Mouse (Mus musculus) limb, embryonic 12.5 days (tissue): ENCODE results near the gene Zfp933. TPM values are rescaled to one million over a fixed set of nuclear protein-coding genes. Genes with fewer than 3 reads are reported as not detected.
"Not testable (repeated sequence)": the region's sequence is repeated elsewhere in the genome, so short reads cannot be mapped to it uniquely, and the experiment has no call there.

Experiments
- ATAC-seq: fragments of 200-750 bp; cut with Nextera tagmentation; 2 replicates; pipeline ENCODE4 v1.8.0; 2017; ENCODE audit warnings: low read depth, moderate TSS enrichment; ENCODE audit not compliant: insufficient number of reproducible peaks, insufficient read depth, low FRiP score, low TSS enrichment
- H3K27ac ChIP-seq: fragments of 300-500 bp; sonication (generic); 2 replicates; pipeline ENCODE4 v1.5.1; 2016; ENCODE audit warnings: mild to moderate bottlenecking, moderate library complexity
- H3K27me3 ChIP-seq: fragments of 300-500 bp; sonication (generic); 2 replicates; pipeline ENCODE4 v1.6.1; 2016; ENCODE audit warnings: mild to moderate bottlenecking, moderate library complexity
- H3K36me3 ChIP-seq: fragments of 300-500 bp; sonication (generic); 2 replicates; pipeline ENCODE4 v1.6.1; 2016; ENCODE audit warnings: mild to moderate bottlenecking, moderate library complexity
- H3K4me1 ChIP-seq: fragments of 300-500 bp; sonication (generic); replicated peaks from 2 replicates; pipeline ENCODE4 v1.6.1; 2016
- H3K4me2 ChIP-seq: fragments of 300-500 bp; sonication (generic); 2 replicates; pipeline ENCODE4 v1.6.1; 2016; ENCODE audit warnings: mild to moderate bottlenecking, moderate library complexity
- H3K4me3 ChIP-seq: fragments of 300-500 bp; sonication (generic); replicated peaks from 2 replicates; pipeline ENCODE4 v1.5.1; 2016; ENCODE audit warnings: mild to moderate bottlenecking
- H3K9ac ChIP-seq: fragments of 300-500 bp; sonication (generic); replicated peaks from 2 replicates; pipeline ENCODE4 v1.6.1; 2016; ENCODE audit warnings: mild to moderate bottlenecking, moderate library complexity
- H3K9me3 ChIP-seq: fragments of 300-500 bp; sonication (generic); 2 replicates; pipeline ENCODE4 v1.6.1; 2016; ENCODE audit warnings: mild to moderate bottlenecking, moderate library complexity
- WGBS: fragments of 180-500 bp; shearing (Covaris S2); methylation state at CpG from one replicate; pipeline ENCODE4 v1.1.7; 2016; 5-methylcytosine and 5-hydroxymethylcytosine counted together
- polyA plus RNA-seq: library from polyadenylated mRNA; unstranded; fragments of >200 nt; fragmentation: Nextera tagmentation; extraction: Ambion mirVana; gene quantifications from 2 replicates; pipeline ENCODE4 v1.2.1, GENCODE M21; 2016

The Zfp933 gene
- polyA plus RNA-seq, 1 experiment from 2014 or later: 6.1 TPM

DNA sequence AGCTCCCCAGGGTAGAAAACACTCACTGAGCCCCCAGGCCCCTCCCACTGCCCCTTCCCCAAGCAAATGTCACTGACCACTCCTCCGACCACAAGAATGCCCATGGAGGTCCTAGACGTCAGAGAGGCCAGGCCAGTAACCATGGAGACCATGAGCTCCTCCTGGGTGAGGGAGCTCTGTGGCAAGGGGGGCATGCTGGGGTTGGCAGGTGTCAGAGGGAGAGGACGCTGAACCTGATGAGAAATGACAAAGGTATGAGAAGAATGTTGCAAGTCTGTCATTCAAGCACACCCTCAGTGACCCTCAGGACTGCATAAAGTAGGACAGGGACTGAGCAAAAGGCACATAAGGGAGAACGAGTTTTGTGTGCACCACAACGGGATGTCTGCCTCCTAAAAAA is 31.7 kb upstream of the Zfp933 start:
- Histone ChIP-seq H3K27me3 (no peaks in the 10 kb centered on the region), H3K36me3 (peaks cover 94% of the 10 kb centered on the region), H3K4me2 (no peak overlapping the region), H3K4me1 (no peaks in the 10 kb centered on the region), H3K9me3 (no peaks in the 10 kb centered on the region), H3K4me3 (no peak overlapping the region), H3K27ac (no peak overlapping the region), H3K9ac (no peak overlapping the region)
- ATAC-seq: no peak
- WGBS: 71% methylated on average over 5 of the region's 5 CpGs

DNA sequence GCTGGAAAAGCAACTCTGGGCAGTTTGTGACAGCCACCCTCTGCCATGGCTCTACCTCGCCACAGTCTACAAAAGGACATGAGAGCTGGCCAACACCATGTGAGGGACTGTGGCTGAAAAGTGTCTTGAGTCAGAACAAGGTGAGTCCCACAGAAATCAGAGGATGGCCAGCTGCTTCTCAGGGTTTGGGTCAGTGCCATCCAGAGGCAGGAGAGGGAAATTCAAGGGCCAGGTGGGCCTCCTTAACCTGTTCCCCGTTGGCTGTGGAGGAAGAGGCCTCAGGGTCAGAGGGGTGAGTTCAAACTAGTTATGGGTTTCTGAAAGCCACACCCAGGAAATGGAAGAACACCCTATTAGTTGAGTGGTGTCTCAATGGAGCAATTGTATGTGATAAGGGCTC is 31.3 kb upstream of the Zfp933 start:
- Histone ChIP-seq H3K4me1 (no peaks in the 10 kb centered on the region), H3K9ac (no peak overlapping the region), H3K4me3 (no peak overlapping the region), H3K4me2 (no peak overlapping the region), H3K27ac (no peak overlapping the region), H3K36me3 (peaks cover 94% of the 10 kb centered on the region), H3K9me3 (no peaks in the 10 kb centered on the region), H3K27me3 (no peaks in the 10 kb centered on the region)
- no peak for ATAC-seq
- WGBS: 73% methylated on average over 2 of the region's 2 CpGs

DNA sequence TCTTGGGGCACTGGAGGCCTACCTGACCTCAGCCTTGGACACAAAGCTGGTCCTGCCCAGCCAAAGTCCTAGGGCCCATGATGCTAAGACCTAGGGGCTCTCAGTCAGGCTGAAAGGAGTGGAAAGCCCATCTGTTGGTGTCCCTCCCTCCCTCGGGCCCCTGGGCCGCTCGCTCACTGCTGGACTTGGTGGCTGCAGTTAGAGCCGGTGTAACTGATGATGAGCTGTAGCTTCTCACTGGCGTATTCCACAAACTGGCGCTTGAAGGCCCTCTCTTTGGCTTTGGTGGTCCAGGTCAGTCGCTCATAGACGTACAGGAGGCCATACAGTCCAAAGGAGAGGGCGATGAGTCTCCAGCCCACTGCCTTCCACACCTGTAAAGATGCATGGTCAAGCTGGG is 30.4 kb upstream of the Zfp933 start:
- Histone ChIP-seq H3K27me3 (no peaks in the 10 kb centered on the region), H3K27ac (no peak overlapping the region), H3K4me3 (no peak overlapping the region), H3K4me2 (no peak overlapping the region), H3K36me3 (peaks cover 95% of the 10 kb centered on the region), H3K9ac (no peak overlapping the region), H3K4me1 (no peaks in the 10 kb centered on the region), H3K9me3 (no peaks in the 10 kb centered on the region)
- ATAC-seq: no peak
- WGBS: 94% methylated on average over 9 of the region's 9 CpGs

DNA sequence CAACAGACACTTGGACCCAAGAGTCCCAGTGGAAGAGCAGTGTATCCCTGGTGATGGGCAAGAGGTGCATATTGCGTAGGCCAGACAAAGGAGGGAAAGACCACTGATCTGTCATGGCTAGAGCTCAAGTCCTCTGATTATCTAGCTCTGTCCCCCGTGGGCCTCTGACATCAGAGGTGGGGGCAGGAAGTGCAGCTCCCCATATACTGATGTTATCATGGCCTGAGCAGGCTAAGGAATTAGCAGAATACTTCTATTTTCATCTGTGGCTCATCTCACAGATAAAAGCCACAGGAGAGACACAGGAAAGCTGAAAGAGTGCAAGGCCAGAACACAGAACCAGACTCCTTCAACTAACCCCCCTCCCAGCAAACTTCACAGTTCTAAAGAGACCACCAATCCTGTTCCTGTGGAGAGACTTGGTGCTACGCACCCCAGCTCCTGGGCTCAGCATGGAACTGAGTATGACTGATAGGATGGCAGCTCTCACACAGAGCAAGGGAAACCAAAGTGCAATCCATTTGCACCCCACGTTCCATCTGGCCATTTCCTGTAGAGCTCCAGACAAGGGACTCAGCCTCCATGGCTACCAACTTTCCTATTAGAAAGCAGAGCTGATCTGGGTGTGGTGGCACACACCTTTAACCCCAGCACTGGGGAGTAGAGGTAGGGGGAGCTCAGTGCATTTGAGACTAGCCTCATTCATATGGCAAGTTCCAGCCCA is 27.8 kb upstream of the Zfp933 start:
- Histone ChIP-seq H3K4me1 (no peaks in the 10 kb centered on the region), H3K27me3 (no peaks in the 10 kb centered on the region), H3K9ac (no peak overlapping the region), H3K4me2 (no peak overlapping the region), H3K9me3 (no peaks in the 10 kb centered on the region), H3K27ac (no peak overlapping the region), H3K4me3 (no peak overlapping the region), H3K36me3 (peaks cover 92% of the 10 kb centered on the region)
- no peak for ATAC-seq
- WGBS: 89% methylated on average over 4 of the region's 4 CpGs

DNA sequence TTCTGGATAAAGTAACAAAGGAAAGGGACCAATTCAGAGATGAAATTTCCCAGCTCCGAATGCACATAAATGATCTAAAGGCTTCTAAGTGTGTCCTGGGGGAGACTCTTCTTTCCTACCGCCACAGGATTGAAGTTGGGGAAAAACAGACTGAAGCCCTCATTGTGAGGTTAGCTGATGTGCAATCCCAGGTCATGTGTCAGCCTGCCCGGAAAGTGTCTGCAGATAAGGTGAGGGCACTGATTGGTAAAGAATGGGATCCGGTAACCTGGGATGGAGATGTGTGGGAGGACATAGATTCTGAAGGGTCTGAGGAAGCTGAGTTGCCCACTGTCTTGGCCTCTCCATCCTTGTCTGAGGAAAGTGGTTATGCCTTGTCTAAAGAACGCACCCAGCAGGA is 21.1 kb upstream of the Zfp933 start:
- peak overlapping the region; percentile 61 for H3K9ac ChIP-seq
- WGBS: 15% methylated on average over 5 of the region's 5 CpGs
- no peaks in the 10 kb centered on the region for H3K27me3 ChIP-seq
- peaks cover 21% of the 10 kb centered on the region for H3K4me1 ChIP-seq
- H3K27ac ChIP-seq: no peak overlapping the region
- peak overlapping the region; percentile 84 for H3K4me2 ChIP-seq
- no peak for ATAC-seq
- H3K9me3 ChIP-seq: no peaks in the 10 kb centered on the region
- peaks cover 50% of the 10 kb centered on the region for H3K36me3 ChIP-seq
- H3K4me3 ChIP-seq: peak overlapping the region; percentile 82

DNA sequence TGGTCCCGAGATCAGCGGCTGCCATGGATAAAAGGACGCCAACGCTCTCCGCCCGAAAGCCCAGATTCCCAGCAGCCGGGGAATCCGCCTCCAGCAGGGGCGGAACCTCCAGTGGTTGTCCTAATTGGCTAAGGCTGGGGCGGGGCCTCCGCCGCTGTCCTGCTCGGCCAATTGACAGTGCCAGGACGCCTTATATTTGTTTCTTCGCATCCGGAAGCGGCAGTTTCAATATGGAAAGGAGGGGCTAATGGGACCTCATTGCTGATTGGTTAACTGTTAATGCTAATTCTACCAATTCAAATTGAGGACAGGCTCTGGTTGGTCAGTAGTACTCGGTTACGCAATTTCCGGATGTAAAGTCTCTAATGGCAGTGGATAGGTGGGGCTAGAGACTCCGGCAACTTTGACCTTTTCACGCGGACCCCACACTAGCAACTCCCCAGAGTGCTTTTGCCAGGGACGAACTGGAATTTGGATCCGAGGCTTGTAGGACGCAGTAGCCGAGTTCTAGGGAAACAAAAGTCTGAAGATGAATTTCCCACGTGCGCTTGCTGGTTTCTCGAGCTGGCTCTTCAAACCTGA is 20.4 kb upstream of the Zfp933 start, which contains the start of the genes Miip and Fv1:
Gene Miip (minus strand): TSS at position 367 of the 582 bp plus-strand sequence.
Gene Fv1 (plus strand): TSS at position 530 of the 582 bp plus-strand sequence.
- peak; percentile 97 for ATAC-seq
- Histone ChIP-seq H3K9ac (peak within 1 kb of the TSS; percentile 79), H3K9me3 (no peaks in the 10 kb centered on the region), H3K4me2 (peak within 1 kb of the TSS; percentile 84), H3K4me1 (peaks cover 21% of the 10 kb centered on the region), H3K4me3 (peak within 1 kb of the TSS; percentile 82), H3K27ac (peak within 1 kb of the TSS; percentile 82), H3K36me3 (peaks cover 49% of the 10 kb centered on the region), H3K27me3 (no peaks in the 10 kb centered on the region)
- WGBS: under 1% methylated on average over 30 of the region's 30 CpGs

DNA sequence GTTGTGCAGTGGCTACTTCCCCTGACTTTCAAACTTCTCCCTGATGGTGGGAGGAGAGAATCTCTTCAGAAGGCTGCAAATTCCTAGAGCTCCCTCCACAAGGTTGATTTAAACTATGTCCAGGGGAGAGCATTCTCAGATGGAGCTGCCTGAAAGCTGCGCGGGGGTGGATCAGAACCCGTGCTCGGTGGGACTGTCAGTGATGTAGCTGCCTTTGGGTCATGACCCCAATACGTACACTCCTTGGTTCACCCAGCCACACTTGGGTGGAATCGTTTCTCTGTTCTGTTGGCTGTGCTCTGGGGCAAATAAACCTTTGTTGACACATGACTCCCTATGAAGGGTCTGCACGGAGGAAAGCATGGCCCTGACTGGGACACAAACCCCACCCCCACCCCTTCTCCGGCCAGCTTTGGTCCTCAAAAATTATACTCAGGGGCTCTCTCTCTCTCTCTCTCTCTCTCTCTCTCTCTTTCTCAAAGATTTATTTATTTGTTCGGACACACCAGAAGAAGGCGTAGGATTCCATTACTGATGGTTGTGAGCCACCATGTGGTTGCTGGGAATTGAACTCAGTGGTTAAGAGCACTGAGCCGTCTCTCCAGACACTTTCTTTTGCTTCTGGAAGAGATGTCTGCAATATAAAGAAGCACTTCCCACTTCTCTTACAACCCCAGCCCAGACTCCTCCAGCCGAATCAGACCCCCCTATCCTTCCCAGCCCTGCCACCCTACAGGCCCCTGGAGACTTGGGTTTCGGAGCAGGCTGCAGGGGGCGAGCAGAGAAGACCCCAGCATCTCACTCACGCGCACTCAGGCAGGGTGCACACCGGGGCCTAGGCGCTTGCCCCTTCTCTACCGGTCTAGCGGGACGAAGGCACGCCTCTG is 19.6 kb upstream of the Zfp933 start:
- H3K4me3 ChIP-seq: peak overlapping the region; percentile 82
- H3K27me3 ChIP-seq: no peaks in the 10 kb centered on the region
- H3K36me3 ChIP-seq: peaks cover 49% of the 10 kb centered on the region
- 5% methylated on average over 22 of the region's 22 CpGs for WGBS
- H3K9me3 ChIP-seq: no peaks in the 10 kb centered on the region
- ATAC-seq: peak; percentile 5
- H3K4me2 ChIP-seq: peak overlapping the region; percentile 66
- peaks cover 21% of the 10 kb centered on the region for H3K4me1 ChIP-seq
- peak overlapping the region; percentile 79 for H3K9ac ChIP-seq
- peak overlapping the region; percentile 82 for H3K27ac ChIP-seq

DNA sequence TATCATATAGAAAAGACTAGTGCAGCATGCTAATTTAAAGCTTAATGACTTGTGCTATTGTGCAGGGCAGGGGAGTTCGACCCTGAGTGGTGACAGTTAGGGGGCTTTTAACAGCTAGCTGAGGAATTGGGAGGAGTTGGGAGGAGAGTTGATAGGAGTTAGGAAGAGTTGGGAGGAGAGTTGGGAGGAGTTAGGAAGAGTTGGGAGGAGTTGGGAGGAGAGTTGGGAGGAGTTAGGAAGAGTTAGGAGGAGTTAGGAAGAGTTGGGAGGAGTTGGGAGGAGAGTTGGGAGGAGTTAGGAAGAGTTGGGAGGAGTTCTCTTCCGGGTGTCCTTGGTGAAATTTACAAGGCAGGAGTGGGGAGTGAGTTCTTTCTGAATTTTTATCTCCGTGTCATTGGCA is 18.6 kb upstream of the Zfp933 start:
- not testable (repeated sequence) for H3K9ac ChIP-seq, H3K9me3 ChIP-seq, H3K4me3 ChIP-seq, H3K27me3 ChIP-seq, ATAC-seq, H3K4me2 ChIP-seq, H3K27ac ChIP-seq
- Histone ChIP-seq H3K36me3 (peaks cover 49% of the 10 kb centered on the region), H3K4me1 (peaks cover 21% of the 10 kb centered on the region)
- 35% methylated on average over 3 of the region's 3 CpGs for WGBS

DNA sequence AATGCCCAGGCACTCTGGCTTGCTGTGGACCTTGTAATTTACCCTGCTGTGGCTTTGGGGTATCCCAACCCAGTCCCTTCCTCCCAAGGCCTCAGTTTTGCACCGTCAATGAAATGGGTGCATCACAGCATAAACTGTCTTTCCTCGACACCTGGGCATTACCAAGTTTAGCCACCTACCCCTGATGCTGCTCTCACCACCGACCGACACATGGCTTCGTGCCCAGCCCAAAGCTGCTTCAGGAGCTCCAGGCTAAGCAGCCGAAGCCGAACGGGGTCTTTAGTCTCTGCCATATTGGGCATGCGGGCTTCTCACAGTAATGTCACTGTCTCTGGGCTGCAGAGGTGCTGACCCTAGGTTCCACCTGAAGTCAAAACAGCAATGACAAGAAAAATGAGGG is 17.9 kb upstream of the Zfp933 start:
- H3K4me2 ChIP-seq: no peak overlapping the region
- ATAC-seq: no peak
- H3K36me3 ChIP-seq: peaks cover 51% of the 10 kb centered on the region
- H3K27ac ChIP-seq: no peak overlapping the region
- H3K9me3 ChIP-seq: no peaks in the 10 kb centered on the region
- peaks cover 21% of the 10 kb centered on the region for H3K4me1 ChIP-seq
- whole genome bisulfite sequencing: 96% methylated on average over 9 of the region's 9 CpGs
- no peak overlapping the region for H3K9ac ChIP-seq
- no peaks in the 10 kb centered on the region for H3K27me3 ChIP-seq
- H3K4me3 ChIP-seq: no peak overlapping the region

DNA sequence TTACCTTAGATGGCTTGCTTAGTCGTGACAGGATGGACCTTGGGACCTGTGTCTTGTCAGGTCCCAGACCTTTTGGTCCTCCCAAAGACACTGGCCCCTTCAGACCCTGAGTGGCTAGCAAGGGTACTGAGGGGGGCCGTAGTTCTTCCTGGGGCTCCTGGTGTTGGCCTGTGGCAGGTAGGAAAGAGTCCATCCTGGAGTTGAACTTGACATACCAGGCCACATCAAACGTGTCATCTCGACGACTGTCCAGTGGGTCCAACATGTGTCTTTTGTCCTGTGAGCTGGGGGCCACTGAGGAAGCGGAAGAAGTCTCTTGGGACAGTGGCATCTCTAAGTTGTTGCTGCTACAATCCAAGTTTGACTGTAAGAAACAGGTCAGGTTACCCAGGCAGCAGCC is 17.5 kb upstream of the Zfp933 start:
- ATAC-seq: no peak
- Histone ChIP-seq H3K27me3 (no peaks in the 10 kb centered on the region), H3K4me3 (no peak overlapping the region), H3K4me1 (peaks cover 21% of the 10 kb centered on the region), H3K36me3 (peaks cover 54% of the 10 kb centered on the region), H3K4me2 (no peak overlapping the region), H3K9ac (no peak overlapping the region), H3K9me3 (no peaks in the 10 kb centered on the region), H3K27ac (no peak overlapping the region)
- WGBS: 96% methylated on average over 6 of the region's 6 CpGs

DNA sequence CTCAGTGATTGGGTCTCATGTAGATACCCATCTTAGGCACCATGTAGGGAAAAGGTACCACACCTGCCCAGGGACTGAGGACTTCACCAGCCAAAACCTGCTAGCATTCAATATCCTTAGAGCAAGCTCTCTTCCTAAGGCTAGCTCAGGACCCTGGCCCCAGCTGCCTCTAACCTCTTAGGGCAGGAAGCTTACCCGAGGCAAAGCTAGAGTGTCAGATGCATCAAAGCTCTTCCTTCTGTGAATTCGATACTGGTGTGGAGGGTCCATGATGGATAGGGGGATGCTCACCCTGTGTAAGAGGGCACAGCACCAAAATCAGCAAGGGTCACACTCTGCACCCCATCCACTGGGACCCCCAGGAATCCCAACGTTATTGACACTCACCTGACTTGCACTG is 13.9 kb upstream of the Zfp933 start:
- Histone ChIP-seq H3K9me3 (no peaks in the 10 kb centered on the region), H3K9ac (no peak overlapping the region), H3K4me2 (no peak overlapping the region), H3K27ac (no peak overlapping the region), H3K27me3 (no peaks in the 10 kb centered on the region), H3K4me3 (no peak overlapping the region), H3K4me1 (no peaks in the 10 kb centered on the region), H3K36me3 (peaks cover 60% of the 10 kb centered on the region)
- no peak for ATAC-seq
- WGBS: 90% methylated on average over 3 of the region's 3 CpGs
